Mouse (Mus musculus): ENCODE results near the gene Snrk. TPM values are rescaled to one million over a fixed set of nuclear protein-coding genes. Genes with fewer than 3 reads are reported as not detected.

The Snrk gene
- 112 TPM for polyA plus RNA-seq (2014; fragmentation: Illumina TruSeq; extraction: RNeasy Lipid Tissue Mini Kit (QIAGEN cat#74804); ENCODE audit: low read depth, low replicate concordance)

DNA sequence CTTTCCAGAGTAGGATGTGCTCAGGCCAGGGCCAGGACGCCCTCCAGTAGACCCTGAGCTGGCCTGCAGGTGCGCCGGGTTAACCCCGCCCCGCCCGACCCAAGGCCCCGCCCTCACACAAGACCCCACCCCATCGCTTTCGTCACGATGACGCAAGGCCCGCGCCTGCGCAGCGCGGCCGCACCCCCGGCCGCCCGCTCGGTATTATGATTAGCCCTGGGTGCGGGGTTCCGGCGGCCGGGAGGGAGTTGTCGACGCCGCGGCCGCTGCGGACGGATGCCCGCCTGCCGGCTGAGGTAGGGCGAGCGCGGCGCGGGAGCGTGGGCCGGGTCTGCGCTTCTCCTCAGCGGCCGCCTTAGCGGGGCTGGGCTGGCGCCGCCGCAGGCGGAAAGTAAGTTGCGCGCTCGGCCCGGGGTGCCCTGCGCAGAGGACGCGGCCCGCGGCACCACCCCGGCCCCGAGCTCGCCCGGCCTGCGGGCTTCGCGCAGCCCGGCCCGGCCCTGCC is at the start of gene Snrk:
TSS of gene Snrk (plus strand) at position 155 of the 505 bp plus-strand sequence.

Other genes starting within 250 kb of the Snrk start
- 1.5 TPM for gene Ackr2, start 218.9 kb upstream of the Snrk start, polyA plus RNA-seq (2014; fragmentation: Illumina TruSeq; extraction: RNeasy Lipid Tissue Mini Kit (QIAGEN cat#74804); ENCODE audit: low read depth, low replicate concordance)
- not detected for gene Cyp8b1, start 201.0 kb upstream of the Snrk start, polyA plus RNA-seq (2014; fragmentation: Illumina TruSeq; extraction: RNeasy Lipid Tissue Mini Kit (QIAGEN cat#74804); ENCODE audit: low read depth, low replicate concordance)
- 0.50 TPM for gene Fam198a, start 166.3 kb upstream of the Snrk start, polyA plus RNA-seq (2014; fragmentation: Illumina TruSeq; extraction: RNeasy Lipid Tissue Mini Kit (QIAGEN cat#74804); ENCODE audit: low read depth, low replicate concordance)
- gene Pomgnt2, start 120.2 kb upstream of the Snrk start, polyA plus RNA-seq (2014; fragmentation: Illumina TruSeq; extraction: RNeasy Lipid Tissue Mini Kit (QIAGEN cat#74804); ENCODE audit: low read depth, low replicate concordance) = not detected
- 34.5 TPM for gene Ano10, start 177.2 kb downstream of the Snrk start, polyA plus RNA-seq (2014; fragmentation: Illumina TruSeq; extraction: RNeasy Lipid Tissue Mini Kit (QIAGEN cat#74804); ENCODE audit: low read depth, low replicate concordance)
- gene Abhd5, start 234.3 kb downstream of the Snrk start, polyA plus RNA-seq (2014; fragmentation: Illumina TruSeq; extraction: RNeasy Lipid Tissue Mini Kit (QIAGEN cat#74804); ENCODE audit: low read depth, low replicate concordance) = 64.9 TPM

All from sigmoid colon, adult 10 weeks (tissue).